Mouse (Mus musculus) frontal cortex, adult 2 months (tissue): ENCODE results near the gene C3. TPM values are rescaled to one million over a fixed set of nuclear protein-coding genes. Genes with fewer than 3 reads are reported as not detected.
A peak's percentile ranks its signal among the peaks of the same experiment; 100 is the strongest.

Experiments used
- DNase-seq, 2 experiments: peaks; one replicate each; pipeline ENCODE4 v3.0.0; 2022; ENCODE audit warnings: low spot score in 1 of 2; ENCODE audit errors: extremely low spot score in 1 of 2
- polyA plus RNA-seq: library from polyadenylated mRNA; depleted of rRNA; stranded (reverse); fragments of >200 nt; gene quantifications from 2 replicates; pipeline ENCODE4 v1.2.3, GENCODE M21; 2012

The C3 gene
- polyA plus RNA-seq, 1 experiment: 0.18 TPM

DNA sequence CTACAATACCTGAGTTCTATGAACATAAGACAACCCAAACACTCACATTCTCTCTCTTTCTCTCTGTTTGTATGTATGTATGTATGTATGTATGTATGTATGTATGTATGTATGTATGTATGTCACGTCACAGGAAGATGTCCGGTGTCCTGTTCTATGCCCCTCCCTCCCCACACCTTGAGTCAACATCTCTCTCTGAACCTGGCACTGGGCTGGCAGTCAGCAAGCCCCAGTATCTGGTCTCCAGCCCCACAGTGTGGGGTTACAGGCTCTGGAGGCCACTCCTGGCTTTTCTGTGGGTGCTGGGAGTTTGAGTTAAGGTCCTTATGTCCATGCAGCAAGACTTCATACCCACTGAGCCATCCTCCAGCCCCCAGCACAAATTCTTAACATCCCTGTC lies 468 bp downstream of the C3 start:
- DNase-seq: no peak

DNA sequence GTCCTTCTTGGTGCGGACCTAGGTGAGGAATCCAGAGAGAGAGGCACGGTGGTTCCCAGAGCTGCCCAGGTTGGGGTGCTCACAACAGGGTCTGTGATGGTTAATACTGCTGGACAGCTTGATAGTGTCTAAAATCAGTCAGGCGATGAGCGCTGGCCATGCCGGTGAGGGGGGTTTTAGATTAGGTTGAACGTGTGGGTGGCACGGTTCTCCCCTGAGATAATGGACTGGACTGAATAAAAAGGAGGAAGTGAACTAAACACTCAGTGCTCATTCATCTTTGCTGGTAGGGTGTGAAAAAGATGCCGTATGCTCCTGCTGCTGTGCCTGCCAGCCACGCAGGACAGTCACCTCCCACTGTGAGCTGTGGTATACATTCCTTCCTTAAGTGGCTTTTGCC lies 4.6 kb downstream of the C3 start:
- DNase-seq: no peak

DNA sequence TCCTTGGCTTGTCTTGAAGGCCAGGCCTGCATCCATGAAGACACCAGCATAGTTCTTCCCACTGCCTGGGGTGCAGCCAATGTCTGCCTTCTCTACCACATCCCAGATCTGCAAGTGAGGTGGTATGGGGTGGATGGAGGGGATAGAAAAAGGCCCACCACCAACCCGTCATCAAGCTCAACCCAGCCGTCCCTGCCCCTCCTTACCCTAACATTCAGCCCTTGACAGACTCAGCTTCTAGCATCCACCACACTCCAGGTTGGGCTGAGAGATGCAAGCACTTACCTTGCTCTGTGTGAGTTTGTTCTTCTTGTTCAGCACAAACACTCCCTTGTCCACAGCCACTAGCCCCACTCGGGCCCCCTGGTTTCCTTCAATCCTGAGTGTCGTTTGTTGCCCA lies 6.0 kb downstream of the C3 start:
- DNase-seq: no peak

DNA sequence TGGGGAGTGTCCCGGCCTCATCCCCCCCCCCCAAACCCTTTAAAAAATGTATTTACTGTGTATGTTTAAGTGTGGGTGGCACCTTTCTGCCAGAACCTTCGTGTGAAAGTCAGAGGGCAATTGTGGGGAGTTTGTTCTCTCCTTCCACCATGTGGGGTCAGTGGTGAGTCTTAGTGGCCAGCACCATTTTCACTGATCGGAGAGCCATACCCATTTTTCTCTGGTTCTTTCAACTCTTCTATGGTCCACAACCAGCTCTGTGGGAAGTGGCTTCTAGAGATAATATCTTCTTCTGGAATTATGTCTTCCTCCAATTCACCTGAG lies 8.1 kb downstream of the C3 start:
- peak in 1 of 2 experiments; percentile 10 for DNase-seq

DNA sequence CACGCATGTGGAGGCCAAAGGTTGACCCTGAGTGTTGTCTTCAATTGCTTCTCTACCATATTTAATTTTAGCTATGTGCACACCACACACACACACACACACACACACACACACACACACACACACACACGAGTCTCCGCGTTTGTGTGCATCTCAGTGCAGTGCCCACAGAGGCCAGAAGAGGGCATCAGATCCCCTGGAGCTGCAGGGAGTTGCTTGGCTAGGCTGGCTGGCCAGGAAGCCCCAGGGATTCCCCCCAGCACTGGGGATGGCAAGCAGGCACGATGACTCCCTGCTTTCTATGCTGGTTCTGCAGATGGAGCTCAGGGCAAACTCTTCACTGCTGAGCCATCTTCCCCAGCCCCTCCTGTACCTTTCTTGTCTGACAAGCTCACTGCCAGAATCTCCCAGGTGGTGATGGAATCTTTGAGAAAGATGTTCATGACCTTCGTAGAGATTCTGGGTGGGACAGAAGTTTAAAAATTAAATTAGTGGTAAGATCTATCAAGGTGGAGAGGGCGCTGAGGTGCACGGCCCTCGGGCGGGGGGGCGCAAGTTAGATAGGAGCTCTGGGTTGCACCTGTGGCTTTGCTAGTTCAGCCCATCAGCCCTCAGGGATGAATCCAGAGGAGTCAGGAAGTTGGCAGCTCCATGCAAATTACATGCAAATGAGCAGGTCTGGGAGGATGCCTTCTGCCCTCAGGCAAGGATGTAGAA lies 8.6 kb downstream of the C3 start:
- peak in 1 of 2 experiments; percentile 73 for DNase-seq

DNA sequence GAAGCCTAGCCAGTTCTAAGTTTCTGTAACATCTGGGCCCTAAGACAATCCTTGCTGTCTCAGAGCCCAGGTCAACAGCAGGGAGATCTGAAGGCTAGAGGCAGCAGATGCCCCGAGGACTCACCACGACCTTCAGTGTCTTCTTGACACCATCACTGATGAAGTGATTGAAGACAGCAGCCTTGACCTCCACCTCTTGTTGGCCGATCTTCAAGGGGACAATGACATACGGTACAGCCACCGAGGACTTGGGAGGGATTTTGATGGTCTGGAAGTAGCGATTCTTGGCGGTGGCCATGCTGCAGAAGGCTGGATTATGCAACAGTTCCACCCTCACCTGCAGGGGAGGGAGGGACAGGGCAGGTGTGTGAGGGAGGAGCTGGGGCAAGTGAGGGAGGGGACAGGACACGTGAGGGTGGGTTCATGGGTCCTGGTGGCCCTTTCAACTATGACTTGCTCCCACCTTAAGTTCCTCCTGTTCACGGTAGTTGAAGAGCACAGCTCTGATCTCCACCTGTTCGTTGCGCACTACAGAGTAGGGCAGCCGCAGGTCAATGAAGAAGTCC lies 9.5 kb downstream of the C3 start:
- no peak for DNase-seq

DNA sequence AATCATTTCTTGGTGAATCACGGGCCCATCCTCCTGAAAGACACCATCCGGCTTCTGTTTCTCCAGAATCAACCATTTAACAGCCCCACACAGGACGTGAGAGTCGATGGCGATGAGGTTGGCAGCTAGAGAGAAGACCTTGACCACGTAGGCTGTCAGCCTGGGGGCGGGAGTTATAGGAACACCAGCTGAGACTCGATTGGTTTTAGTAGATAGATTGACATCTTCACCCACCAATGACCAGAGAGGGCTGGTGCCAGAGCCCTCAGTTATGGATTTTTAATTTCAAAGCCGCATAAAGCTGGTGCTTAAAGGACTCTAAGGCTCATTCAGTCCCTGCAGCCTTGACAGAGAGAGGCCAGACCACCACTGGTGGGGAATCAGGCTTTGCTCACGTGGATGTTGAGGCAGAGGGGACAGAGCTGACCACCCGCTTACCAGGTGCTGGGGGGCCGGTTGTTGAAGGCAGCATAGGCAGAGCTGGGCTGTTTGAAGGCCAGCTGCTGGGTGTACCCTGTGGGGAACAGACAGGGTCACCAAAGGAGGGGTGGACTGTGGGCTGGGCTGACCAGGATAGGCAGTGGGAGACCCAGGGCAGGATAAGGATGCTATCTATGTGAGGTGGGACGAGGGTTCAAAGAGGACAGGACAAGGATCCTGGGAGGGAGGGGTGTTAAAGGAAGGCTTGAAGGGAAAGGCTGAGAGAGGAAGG lies 13.1 kb downstream of the C3 start:
- DNase-seq: peak in 1 of 2 experiments; percentile 8

DNA sequence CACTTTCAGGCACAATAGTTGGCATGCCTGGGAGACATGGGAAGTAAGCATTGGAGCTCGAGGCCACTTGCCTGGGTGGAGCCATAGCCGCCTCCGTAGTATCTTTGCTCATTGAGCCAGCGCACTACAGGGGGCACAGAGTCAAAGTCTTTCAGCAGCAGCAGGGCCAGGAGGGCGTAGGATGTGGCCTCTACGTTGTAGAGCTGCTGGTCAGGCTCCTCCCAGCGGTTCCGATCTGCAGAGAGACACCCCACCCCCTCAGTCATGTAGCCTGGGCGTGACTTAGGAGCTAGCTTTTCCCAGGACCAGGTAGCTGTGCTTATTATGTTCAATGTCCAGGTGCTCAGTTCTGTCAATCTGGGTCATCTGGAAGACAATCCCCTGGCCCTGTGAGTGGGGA lies 16.4 kb downstream of the C3 start:
- no peak for DNase-seq

DNA sequence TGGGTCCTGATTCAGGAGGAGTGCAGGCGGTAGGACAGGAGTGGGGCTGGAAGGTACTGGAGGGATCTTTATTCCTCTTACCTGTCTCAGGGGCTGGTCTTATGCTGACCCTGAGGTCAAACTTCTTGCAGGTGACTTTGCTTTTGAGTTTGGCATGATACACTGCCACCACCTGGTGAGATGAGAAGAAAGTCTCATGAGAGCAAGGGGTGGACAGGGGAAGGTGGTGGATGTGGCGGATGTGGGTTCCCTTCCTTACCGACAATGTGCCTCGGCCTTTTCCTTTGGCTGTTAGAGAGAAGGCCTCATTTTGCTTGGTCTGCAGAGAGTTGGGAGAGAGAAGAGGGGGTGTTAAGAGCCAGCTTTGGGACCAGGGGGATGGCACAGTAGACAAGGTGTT lies 18.6 kb downstream of the C3 start:
- no peak for DNase-seq

DNA sequence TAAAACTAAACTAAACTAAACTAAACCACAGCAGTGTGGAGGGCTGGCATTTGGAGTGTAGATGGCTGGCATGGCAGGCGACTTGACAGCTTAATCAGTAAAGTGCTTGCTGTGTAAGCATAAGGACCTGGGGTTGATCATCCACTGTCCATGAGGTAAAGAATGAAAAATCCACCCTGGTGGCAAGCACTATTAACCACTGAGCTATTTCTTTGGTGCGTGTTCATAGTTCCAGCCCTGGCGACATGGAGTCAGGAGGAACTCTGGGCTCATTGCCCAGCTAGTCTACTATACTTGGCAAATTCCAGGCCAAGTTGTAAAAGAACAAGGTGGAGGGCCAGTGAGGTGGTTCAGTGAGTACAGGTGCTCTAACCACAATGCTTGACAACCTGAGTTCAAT lies 20.0 kb downstream of the C3 start:
- no peak for DNase-seq

DNA sequence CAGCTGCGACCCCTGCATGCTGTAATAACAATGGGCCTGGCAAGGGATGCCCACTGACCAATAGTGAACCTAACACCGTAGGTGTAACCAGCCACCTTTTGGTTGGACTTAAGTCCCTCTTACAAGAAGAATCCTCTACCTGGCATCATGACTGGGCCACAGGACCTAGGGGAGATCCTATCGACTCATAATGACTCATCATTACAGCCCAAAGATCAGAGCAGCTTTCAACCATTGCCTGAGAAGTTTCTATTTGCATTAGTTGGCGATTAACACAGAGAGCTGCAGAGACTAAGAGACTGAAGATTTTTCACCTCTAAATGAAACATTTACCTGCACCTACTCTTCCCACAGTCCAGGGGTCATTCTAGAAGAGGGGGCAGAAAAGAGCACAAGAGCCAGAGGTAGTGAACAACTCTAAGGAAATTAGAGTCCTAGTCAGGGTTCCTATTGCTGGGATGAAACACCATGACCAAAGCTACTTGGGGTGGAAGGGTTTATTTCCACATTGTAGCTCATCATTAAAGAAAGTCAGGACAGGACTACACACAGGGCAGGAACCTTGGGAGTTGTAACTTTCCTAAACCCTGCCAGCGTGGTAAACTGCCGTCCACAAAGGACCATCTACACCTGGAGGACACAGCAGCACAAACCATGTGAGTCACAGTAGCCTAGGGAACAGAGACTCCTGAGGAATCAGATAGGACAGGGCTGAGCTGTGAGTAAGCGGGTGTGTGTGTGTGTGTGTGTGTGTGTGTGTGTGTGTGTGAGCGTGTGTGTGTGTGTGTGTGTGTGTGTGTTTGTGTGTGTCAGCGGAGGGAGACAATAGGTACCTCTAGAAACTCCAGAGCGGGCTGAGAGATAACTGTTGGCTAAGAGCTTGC lies 25.9 kb downstream of the C3 start:
- DNase-seq: no peak

DNA sequence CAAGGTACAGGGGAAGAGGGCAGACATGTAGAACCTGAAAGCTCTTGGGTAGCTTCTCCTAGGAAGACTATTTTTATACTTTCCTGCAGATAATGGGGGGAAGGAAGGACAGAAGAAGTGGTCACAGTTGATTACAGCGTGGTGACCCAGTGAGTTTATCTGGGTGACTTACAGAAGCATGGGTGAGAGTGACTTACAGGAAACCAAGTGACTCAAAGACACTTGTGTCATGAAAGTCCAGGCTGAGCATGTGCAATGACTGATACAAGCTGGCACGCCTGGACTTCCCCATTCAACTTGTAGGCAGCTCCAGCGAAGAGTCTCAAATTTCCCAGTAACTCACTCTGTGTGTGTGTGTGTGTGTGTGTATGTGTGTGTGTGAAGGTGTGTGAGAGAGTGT lies 29.7 kb downstream of the C3 start:
- DNase-seq: no peak

DNA sequence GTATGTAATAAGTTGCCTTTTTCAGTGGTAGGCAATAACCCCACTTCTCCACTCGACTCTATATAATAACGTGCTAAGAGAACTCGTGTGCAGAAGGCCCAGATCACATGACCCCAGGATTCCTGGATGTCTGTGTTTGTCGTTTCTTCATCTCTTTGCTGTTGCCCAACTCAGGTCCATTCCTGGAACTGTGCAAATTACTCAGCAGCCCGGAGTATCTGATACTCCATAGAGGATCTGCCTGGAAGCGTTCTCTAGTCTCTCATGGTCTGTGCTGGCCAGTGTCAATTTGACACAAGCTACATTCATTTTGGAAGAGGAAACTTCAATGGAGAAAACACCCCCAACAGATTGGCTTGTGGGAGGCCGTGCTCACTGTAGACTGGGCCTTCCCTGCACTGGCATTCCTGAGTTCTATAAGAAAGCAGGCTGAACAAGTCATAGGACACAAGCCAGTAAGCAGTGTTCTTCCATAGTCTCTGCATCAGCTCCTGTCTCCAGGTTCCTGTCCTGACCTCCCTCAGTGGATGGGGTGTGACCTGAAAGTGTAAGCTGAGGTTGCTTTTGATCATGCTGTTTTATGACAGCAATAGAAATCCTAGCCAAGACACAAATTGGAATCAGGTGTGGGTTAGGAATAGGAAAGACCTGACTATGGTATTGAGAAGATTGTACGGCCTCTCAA lies 32.5 kb downstream of the C3 start:
- no peak for DNase-seq

DNA sequence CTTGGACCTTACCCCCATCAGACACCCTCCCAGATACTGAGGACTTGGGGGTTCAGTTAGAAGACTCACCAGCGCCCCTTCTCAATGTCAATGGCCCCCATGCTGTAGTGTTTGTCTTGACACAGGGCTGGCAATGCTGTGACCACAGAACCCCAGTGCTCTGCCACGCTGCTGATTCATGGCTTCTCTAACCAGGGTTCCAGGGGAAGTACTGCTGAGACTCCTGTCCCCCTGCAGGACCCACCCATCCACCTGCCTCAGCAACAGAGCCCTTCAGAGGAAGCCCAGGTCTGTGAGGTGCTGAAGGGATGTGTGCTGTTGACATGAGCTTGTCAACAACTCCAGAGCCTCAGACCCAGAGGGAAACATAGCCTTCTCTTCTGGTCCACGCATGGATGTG lies 33.2 kb downstream of the C3 start:
- DNase-seq: no peak

DNA sequence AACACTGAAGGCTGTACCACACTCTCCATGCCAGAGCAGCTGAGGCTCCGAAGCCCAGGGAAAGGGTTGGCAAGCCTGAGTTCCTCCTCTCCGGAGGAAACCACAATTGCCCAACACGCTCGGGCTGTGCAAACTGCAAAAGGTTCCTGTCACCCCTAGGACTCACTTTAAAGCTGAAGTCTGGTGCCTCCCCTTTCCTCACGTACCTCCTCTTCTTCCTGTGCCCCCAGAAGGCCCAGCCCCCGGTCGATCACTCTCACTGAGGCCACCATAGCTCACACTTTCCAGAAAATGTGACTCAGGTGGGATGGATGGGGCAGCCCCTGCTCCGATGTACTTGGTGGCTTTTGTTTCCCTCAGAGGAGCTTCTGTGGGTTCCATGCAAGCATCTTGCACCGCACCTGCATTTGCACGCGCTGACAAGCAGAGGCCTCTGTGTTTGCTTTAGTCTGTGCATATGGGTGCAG lies 33.9 kb downstream of the C3 start, which contains the start of gene Tnfsf14:
Gene Tnfsf14, minus strand, starts transcription at position 137 of the 467 bp plus-strand sequence.
- no peak for DNase-seq

DNA sequence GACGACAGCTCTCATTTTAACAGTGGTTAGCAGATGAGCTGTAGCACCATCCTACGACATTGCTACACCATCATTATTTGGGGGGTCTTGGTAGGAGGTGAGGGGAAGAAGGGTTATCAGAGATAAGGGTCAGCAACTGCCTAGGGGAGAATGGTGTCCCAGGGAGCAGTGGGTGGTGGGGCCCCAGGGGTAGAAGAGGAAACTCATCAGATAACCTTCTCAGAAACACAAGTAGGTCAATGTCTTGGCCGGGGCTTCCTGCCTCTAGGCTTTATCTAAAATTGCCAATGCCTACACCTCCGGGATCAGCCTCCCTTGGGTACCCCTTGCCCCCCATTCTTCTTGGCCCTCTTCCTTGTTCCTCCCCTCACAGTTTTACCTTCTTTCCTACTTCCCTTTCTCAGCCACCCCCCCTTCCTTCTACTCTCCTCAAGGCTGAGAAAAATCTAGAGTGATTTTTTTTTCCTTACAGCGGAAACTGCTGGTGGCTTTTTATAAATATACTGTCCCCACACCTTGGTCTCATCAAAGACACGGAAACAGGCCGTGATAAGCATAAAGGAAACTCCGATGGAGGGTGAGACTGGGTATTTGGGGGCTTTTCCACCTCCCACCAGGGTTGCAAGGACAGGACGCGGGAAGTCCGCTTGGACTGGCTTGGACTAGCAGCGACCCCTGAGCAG lies 39.3 kb downstream of the C3 start:
- DNase-seq: no peak

DNA sequence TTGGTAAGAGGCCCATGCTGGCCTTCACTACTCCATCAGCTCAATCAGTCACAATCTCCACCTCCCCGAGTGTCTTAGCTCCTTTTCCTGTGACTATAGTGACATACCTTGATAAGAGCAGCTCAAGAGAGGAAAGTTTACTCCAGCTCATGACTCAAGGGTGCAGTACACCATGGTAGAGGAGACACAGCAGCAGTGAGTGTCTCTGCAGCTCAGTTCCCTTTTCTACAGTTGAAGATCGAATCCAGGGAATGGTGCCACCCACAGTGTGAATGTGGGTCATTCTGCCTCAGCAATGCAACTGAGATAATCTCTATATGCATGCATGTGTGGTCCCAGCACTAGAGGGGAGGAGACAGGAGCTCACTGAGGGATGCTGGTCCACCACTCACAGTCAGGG lies 42.3 kb downstream of the C3 start:
- DNase-seq: no peak

DNA sequence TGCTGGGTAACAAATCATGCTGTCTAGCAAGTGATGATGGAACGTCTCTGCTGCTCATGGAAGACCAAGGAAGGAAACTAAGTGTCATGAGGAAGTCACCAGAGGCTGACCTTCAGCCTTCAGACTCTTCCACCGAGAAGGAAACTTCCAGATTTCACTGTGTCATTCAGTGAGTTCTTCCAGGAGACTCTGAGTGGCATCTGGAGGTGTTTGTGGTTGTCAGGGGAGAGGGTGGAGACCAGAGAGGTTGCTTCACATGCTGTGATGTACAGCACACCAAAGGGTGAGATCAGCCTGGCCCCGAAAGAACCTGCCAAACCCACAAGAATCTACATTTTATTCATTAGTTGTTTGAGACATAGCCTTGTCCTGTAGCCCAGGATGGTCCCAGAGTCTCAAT lies 45.1 kb downstream of the C3 start:
- no peak for DNase-seq

DNA sequence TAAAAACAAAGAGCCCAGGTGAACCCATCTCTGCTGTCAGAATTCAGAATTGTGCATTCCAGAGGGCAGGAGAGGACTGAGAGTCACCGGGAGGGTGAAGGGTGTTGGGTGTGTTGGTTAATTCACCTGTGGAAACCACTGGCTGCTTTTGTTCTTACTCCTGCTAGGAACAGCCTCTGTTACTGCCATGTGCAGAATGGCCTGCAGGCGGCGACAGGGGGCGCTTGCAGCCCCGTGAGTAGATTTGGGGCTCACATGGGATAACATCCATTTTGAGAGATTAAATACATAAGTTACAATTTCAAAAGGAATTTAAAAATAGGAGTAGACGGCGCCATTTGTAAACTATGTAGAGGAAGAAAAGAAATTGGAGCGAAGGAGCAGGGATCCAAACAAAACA lies 47.6 kb downstream of the C3 start:
- DNase-seq: no peak

DNA sequence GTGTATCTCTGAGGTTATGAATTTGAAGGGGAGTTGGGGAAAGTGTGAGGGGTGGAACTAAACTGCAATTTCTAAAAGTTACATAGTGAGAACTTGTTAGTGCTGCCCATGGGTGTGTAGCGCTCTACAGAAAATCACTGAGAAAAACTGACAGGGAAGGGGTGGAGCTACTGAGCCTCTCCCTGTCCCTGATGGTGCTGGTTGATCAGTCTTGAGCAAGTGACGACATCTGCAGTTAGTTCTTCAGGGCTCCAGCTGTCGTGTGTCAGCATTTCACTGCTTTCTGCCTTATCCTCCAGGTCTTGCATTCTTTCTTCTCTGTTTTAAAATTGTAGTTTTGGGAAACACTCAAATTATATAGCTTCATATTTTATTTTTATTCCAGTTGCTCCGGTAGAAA lies 54.6 kb downstream of the C3 start:
- no peak for DNase-seq
